Mouse (Mus musculus) cerebellum, adult 2 months (tissue): ENCODE results near the gene H2-M1. TPM values are rescaled to one million over a fixed set of nuclear protein-coding genes. Genes with fewer than 3 reads are reported as not detected.

Source experiments
- DNase-seq, 2 experiments: peaks; one replicate each; pipeline ENCODE4 v3.0.0; 2021
- H3K27ac ChIP-seq: fragments of 200-500 bp; 2 replicates; pipeline ENCODE4 v1.5.1; 2012; ENCODE audit warnings: low read length, control low read depth, inconsistent platforms; ENCODE audit not compliant: insufficient read depth
- H3K27me3 ChIP-seq: fragments of 200-500 bp; 2 replicates; pipeline ENCODE4 v1.6.1; 2012; ENCODE audit warnings: inconsistent platforms, mild to moderate bottlenecking, low read length, moderate library complexity; ENCODE audit not compliant: control insufficient read depth, insufficient read depth
- H3K4me1 ChIP-seq: fragments of 200-500 bp; 2 replicates; pipeline ENCODE4 v1.6.1; 2011; ENCODE audit warnings: low read length; ENCODE audit not compliant: control insufficient read depth, insufficient read depth
- H3K4me3 ChIP-seq: fragments of 200-500 bp; replicated peaks from 2 replicates; pipeline ENCODE3; 2011; ENCODE audit warnings: mild to moderate bottlenecking, low read depth, low read length, control low read depth; ENCODE audit not compliant: insufficient read depth
- CTCF ChIP-seq: fragments of 200-500 bp; IDR thresholded peaks from 2 replicates; pipeline ENCODE4 v1.5.1; 2011; ENCODE audit warnings: low read depth, mild to moderate bottlenecking, control low read depth, low read length, moderate library complexity, borderline replicate concordance; ENCODE audit not compliant: insufficient read depth
- POLR2A ChIP-seq: fragments of 200-500 bp; IDR thresholded peaks from 2 replicates; pipeline ENCODE4 v1.6.1; 2011; ENCODE audit warnings: low read length, control low read depth, borderline replicate concordance; ENCODE audit not compliant: insufficient read depth
- WGBS: fragments of 180-500 bp; shearing (Covaris S2); methylation state at CpG from one replicate; pipeline ENCODE4 v1.1.7; 2018; 5-methylcytosine and 5-hydroxymethylcytosine counted together
- polyA plus RNA-seq: library from polyadenylated mRNA; depleted of rRNA; stranded (reverse); fragments of >200 nt; gene quantifications from 2 replicates; pipeline ENCODE4 v1.2.3, GENCODE M21; 2012; rRNA removed

The H2-M1 gene
- not detected in 2 replicates for polyA plus RNA-seq

GRCm38 (mm10) chr17:36672119-36672518 is at the start of gene H2-M1:
H2-M1 (minus strand) TSS chr17:36672219.
- no peaks in the 10 kb centered on the region for H3K27me3 ChIP-seq
- DNase-seq: no peak
- H3K27ac ChIP-seq: no peak within 1 kb of the TSS
- WGBS: 66% methylated on average over 3 of the region's 3 CpGs
- no peak within 1 kb of the TSS for H3K4me3 ChIP-seq
- TF ChIP-seq CTCF: no peak
- no peak for TF ChIP-seq POLR2A
- no peaks in the 10 kb centered on the region for H3K4me1 ChIP-seq

GRCm38 (mm10) chr17:36697693-36698092 is 25.7 kb upstream of the H2-M1 start:
- no peak for DNase-seq
- no peak for TF ChIP-seq POLR2A
- TF ChIP-seq CTCF: no peak
- H3K27me3 ChIP-seq: no peaks in the 10 kb centered on the region
- H3K4me3 ChIP-seq: no peak overlapping the region
- WGBS: 66% methylated on average over 2 of the region's 2 CpGs
- H3K27ac ChIP-seq: no peak overlapping the region
- no peaks in the 10 kb centered on the region for H3K4me1 ChIP-seq

GRCm38 (mm10) chr17:36642566-36642965 is 29.5 kb downstream of the H2-M1 start, which contains the start of gene H2-M9:
H2-M9 (minus strand) TSS chr17:36642666.
- no peaks in the 10 kb centered on the region for H3K4me1 ChIP-seq
- no peaks in the 10 kb centered on the region for H3K27me3 ChIP-seq
- no peak for DNase-seq
- no peak for TF ChIP-seq CTCF
- TF ChIP-seq POLR2A: no peak
- H3K4me3 ChIP-seq: no peak within 1 kb of the TSS
- no peak within 1 kb of the TSS for H3K27ac ChIP-seq
- WGBS: 92% methylated on average over 3 of the region's 3 CpGs

Other genes starting within 250 kb of the H2-M1 start
- not detected in 2 replicates for gene H2-M10.4, start 209.9 kb downstream of the H2-M1 start, polyA plus RNA-seq
- not detected in 2 replicates for gene H2-M11, start 125.1 kb downstream of the H2-M1 start, polyA plus RNA-seq
- not detected in 2 replicates for gene H2-M9, start 29.6 kb downstream of the H2-M1 start, polyA plus RNA-seq
- not detected in 2 replicates for gene H2-M10.5, start 100.7 kb upstream of the H2-M1 start, polyA plus RNA-seq
- not detected in 2 replicates for gene H2-M10.6, start 140.0 kb upstream of the H2-M1 start, polyA plus RNA-seq
- gene Trim26, start 164.9 kb upstream of the H2-M1 start, polyA plus RNA-seq: 29.4 and 29.9 TPM in 2 replicates
- gene Trim15, start 195.0 kb upstream of the H2-M1 start, polyA plus RNA-seq: 0.14 and 0.15 TPM in 2 replicates
- gene Trim10, start 197.4 kb upstream of the H2-M1 start, polyA plus RNA-seq: 0.06 and 0.13 TPM in 2 replicates
- 0.07 TPM in 1 of 2 replicates, not detected in the other for gene Trim40, start 217.9 kb upstream of the H2-M1 start, polyA plus RNA-seq
- not detected in 2 replicates for gene Trim31, start 225.9 kb upstream of the H2-M1 start, polyA plus RNA-seq